Mouse (Mus musculus) cortical plate, adult 2 months (tissue): ENCODE measurements around the gene Ric3.

Source experiments
- CTCF ChIP-seq: fragments of 200-500 bp; IDR thresholded peaks from 2 replicates; pipeline ENCODE4 v1.5.1; 2011; ENCODE audit warnings: mild to moderate bottlenecking, control low read depth, low read length; ENCODE audit not compliant: insufficient read depth; ENCODE audit errors: extremely low read depth
- POLR2A ChIP-seq: fragments of 200-500 bp; IDR thresholded peaks from 2 replicates; pipeline ENCODE4 v1.6.1; 2011; ENCODE audit warnings: mild to moderate bottlenecking, low read length, control low read depth; ENCODE audit not compliant: insufficient read depth; ENCODE audit errors: extremely low read depth

DNA sequence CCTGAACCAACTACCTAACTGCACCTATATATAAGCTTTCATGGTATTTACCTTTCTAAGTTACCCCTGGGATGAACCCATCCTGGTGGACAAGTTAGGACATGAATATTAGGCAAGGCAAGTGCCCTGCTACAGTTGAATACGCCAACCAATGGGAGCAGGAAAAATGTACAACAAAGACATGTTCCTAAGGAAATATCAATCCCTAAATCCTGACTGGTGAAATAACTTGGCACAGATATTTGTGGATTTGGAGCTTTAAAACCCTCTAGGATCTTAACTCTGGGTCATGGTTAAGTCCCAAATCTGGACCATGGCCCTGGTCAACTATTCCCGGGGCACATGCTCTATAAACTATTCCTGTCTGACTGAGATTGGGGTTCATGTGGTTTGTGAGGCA, 37.3 kb downstream of the Ric3 start:
- no peak for TF ChIP-seq POLR2A
- no peak for TF ChIP-seq CTCF
